8 mouse cellular contexts compared by ENCODE assay signal in genomic region chr15:81812287-81812686, GRCm38 (mm10). TPM values are rescaled to one million over a fixed set of nuclear protein-coding genes. Genes with fewer than 3 reads are reported as not detected.
A peak's percentile ranks its signal among the peaks of the same experiment; 100 is the strongest.
DNase-seq lines count a peak whose midpoint lies in the region; ATAC-seq and TF ChIP-seq lines count a peak whose summit lies in the region.

No protein-coding gene starts in this region.

- ATAC-seq in hindbrain, embryonic 14.5 days (ENCODE audit: low FRiP score), result no peak
- no peak for ATAC-seq in midbrain, postnatal 0 days (ENCODE audit: low FRiP score)

- peaks cover 25% of the 10 kb centered on the region for H3K36me3 ChIP-seq in hindbrain, embryonic 14.5 days (replicated peaks; ENCODE audit: control insufficient read depth, insufficient read depth)
- H3K36me3 ChIP-seq in midbrain, postnatal 0 days (ENCODE audit: insufficient read depth, low read length), result peaks cover 22% of the 10 kb centered on the region

- TF ChIP-seq POLR2A in brain, embryonic 14.5 days (IDR thresholded peaks at IDR 0.05; ENCODE audit: borderline replicate concordance, extremely low read depth, insufficient read depth, insufficient read length, poor library complexity, severe bottlenecking), result no peak

- peak; percentile 47 for DNase-seq in kidney, adult 9 months
- DNase-seq in kidney, postnatal 25 days, result no peak
- peak; percentile 28 for DNase-seq in brain, embryonic 14.5 days (ENCODE audit: low read depth)
- no peak for DNase-seq in hindbrain, embryonic 14.5 days (ENCODE audit: low spot score)
- no peak for DNase-seq in midbrain, postnatal 0 days (ENCODE audit: low spot score)
- no peak for DNase-seq in urinary bladder, postnatal 36 days (ENCODE audit: low spot score in 2 of 2)
- DNase-seq in spleen, postnatal 10 days (ENCODE audit: low spot score in 2 of 2), result no peak
- no peak for DNase-seq in thymus, postnatal 25 days

- no peak for TF ChIP-seq CTCF in brain, embryonic 14.5 days (IDR thresholded peaks at IDR 0.05; ENCODE audit: borderline replicate concordance, extremely low read depth, insufficient read depth, insufficient read length)
- TF ChIP-seq CTCF in midbrain, postnatal 0 days (IDR thresholded peaks at IDR 0.05), result no peak

- peak overlapping the region; percentile 65 for H3K4me3 ChIP-seq in hindbrain, embryonic 14.5 days (replicated peaks; ENCODE audit: low read length)
- peak overlapping the region; percentile 86 for H3K4me3 ChIP-seq in midbrain, postnatal 0 days (ENCODE audit: low read depth, low read length)

- H3K9ac ChIP-seq in hindbrain, embryonic 14.5 days, result peak overlapping the region; percentile 68
- H3K9ac ChIP-seq in midbrain, postnatal 0 days (replicated peaks; ENCODE audit: low read length, poor library complexity, severe bottlenecking), result peak overlapping the region; percentile 93

- WGBS in hindbrain, embryonic 14.5 days, result 21% methylated on average over 3 of the region's 3 CpGs
- 22% methylated on average over 3 of the region's 3 CpGs for WGBS in midbrain, postnatal 0 days

- H3K9me3 ChIP-seq in hindbrain, embryonic 14.5 days (ENCODE audit: control insufficient read depth, low read length), result no peaks in the 10 kb centered on the region
- no peaks in the 10 kb centered on the region for H3K9me3 ChIP-seq in midbrain, postnatal 0 days (ENCODE audit: low read length)

- no peaks in the 10 kb centered on the region for H3K27me3 ChIP-seq in hindbrain, embryonic 14.5 days (ENCODE audit: control insufficient read depth, insufficient read depth, low read length)
- no peaks in the 10 kb centered on the region for H3K27me3 ChIP-seq in midbrain, postnatal 0 days (ENCODE audit: insufficient read depth, low read length)

- peak overlapping the region; percentile 77 for H3K4me2 ChIP-seq in hindbrain, embryonic 14.5 days (replicated peaks)
- H3K4me2 ChIP-seq in midbrain, postnatal 0 days (ENCODE audit: low read depth, low read length, poor library complexity, severe bottlenecking), result peak overlapping the region; percentile 71

- H3K4me1 ChIP-seq in hindbrain, embryonic 14.5 days (replicated peaks; ENCODE audit: control insufficient read depth, insufficient read depth, low read length), result peaks cover 26% of the 10 kb centered on the region
- H3K4me1 ChIP-seq in midbrain, postnatal 0 days (ENCODE audit: insufficient read depth, low read length), result peaks cover 6% of the 10 kb centered on the region

- no peak overlapping the region for H3K27ac ChIP-seq in hindbrain, embryonic 14.5 days
- no peak overlapping the region for H3K27ac ChIP-seq in midbrain, postnatal 0 days (ENCODE audit: low read depth, low read length)

RNA-seq across cellular contexts. Expression of gene Tef, which starts 10.1 kb away (rescaled TPM):
- 35.5 and 38.0 TPM in 2 replicates for polyA plus RNA-seq in brain, embryonic 14.5 days (2012; rRNA removed)
- polyA plus RNA-seq in hindbrain, embryonic 14.5 days (2014; fragmentation: Nextera tagmentation; extraction: Ambion mirVana), result 16.8 and 18.7 TPM in 2 replicates
- 60.1 and 60.6 TPM in 2 replicates for total RNA-seq in midbrain, postnatal 0 days (2014; rRNA removed)
- 23.6 and 25.4 TPM in 2 replicates for polyA plus RNA-seq in midbrain, postnatal 0 days (2015; fragmentation: Nextera tagmentation; extraction: Ambion mirVana)

RNA-seq across cellular contexts. Expression of gene Tob2, which starts 46.3 kb away (rescaled TPM):
- 15.4 and 15.7 TPM in 2 replicates for polyA plus RNA-seq in brain, embryonic 14.5 days (2012; rRNA removed)
- polyA plus RNA-seq in hindbrain, embryonic 14.5 days (2014; fragmentation: Nextera tagmentation; extraction: Ambion mirVana), result 13.4 and 14.9 TPM in 2 replicates
- 10.9 and 15.4 TPM in 2 replicates for total RNA-seq in midbrain, postnatal 0 days (2014; rRNA removed)
- 12.2 and 14.2 TPM in 2 replicates for polyA plus RNA-seq in midbrain, postnatal 0 days (2015; fragmentation: Nextera tagmentation; extraction: Ambion mirVana)

RNA-seq across cellular contexts. Expression of gene Phf5a, which starts 59.4 kb away (rescaled TPM):
- 85.1 and 103 TPM in 2 replicates for polyA plus RNA-seq in brain, embryonic 14.5 days (2012; rRNA removed)
- 117 and 130 TPM in 2 replicates for polyA plus RNA-seq in hindbrain, embryonic 14.5 days (2014; fragmentation: Nextera tagmentation; extraction: Ambion mirVana)
- total RNA-seq in midbrain, postnatal 0 days (2014; rRNA removed), result 31.8 and 34.1 TPM in 2 replicates
- 107 and 118 TPM in 2 replicates for polyA plus RNA-seq in midbrain, postnatal 0 days (2015; fragmentation: Nextera tagmentation; extraction: Ambion mirVana)

RNA-seq across cellular contexts. Expression of gene Aco2, which starts 59.8 kb away (rescaled TPM):
- 262 and 283 TPM in 2 replicates for polyA plus RNA-seq in brain, embryonic 14.5 days (2012; rRNA removed)
- 252 and 281 TPM in 2 replicates for polyA plus RNA-seq in hindbrain, embryonic 14.5 days (2014; fragmentation: Nextera tagmentation; extraction: Ambion mirVana)
- 380 and 412 TPM in 2 replicates for total RNA-seq in midbrain, postnatal 0 days (2014; rRNA removed)
- 257 and 279 TPM in 2 replicates for polyA plus RNA-seq in midbrain, postnatal 0 days (2015; fragmentation: Nextera tagmentation; extraction: Ambion mirVana)

Comparison
In these comparisons a context has a peak if more than half of its experiments do, and no peak if none do; other contexts are left out.
1. DNase-seq: peak in kidney, adult 9 months (single experiment) and brain, embryonic 14.5 days (single experiment); none in kidney, postnatal 25 days (0 of 2), hindbrain, embryonic 14.5 days (single experiment), midbrain, postnatal 0 days (single experiment), urinary bladder, postnatal 36 days (0 of 2), spleen, postnatal 10 days (0 of 2) and thymus, postnatal 25 days (single experiment).